Mouse (Mus musculus): Measurements from ENCODE around the gene Sort1. TPM values are rescaled to one million over a fixed set of nuclear protein-coding genes. Genes with fewer than 3 reads are reported as not detected.
A peak's percentile ranks its signal among the peaks of the same experiment; 100 is the strongest.

The Sort1 gene
- polyA plus RNA-seq, 1 experiment, result 32.8 TPM

DNA sequence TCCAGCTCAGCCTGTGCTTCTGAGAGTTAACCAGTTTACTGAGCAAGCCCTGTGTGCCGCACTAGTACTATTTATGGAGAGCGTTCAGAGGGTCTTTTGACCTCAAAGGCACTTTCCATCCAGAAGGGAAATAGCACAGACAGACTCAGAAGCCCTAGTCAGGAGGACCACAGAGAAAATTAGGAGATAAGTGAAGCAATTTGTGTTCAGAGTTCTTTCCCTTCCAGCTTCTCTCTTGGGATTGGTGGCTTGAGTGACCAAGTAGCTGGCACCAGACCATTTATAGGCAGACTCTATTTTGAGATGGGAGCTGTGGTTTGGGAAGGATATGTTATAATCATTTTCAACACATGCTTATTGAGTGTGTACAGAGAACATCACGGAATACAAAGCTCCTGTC, 22.5 kb downstream of the Sort1 start:
- no peaks in the 10 kb centered on the region for H3K36me3 ChIP-seq (ENCODE audit: control insufficient read depth, insufficient read depth, low read length)
- TF ChIP-seq POLR2A (IDR thresholded peaks at IDR 0.05; ENCODE audit: low read depth, low read length) (no peak), CTCF (IDR thresholded peaks at IDR 0.05; ENCODE audit: extremely low read depth, insufficient read length, insufficient replicate concordance, low read depth, low read length) (no peak)
- peaks cover 19% of the 10 kb centered on the region for H3K4me1 ChIP-seq (ENCODE audit: control insufficient read depth, insufficient read depth, insufficient read length, low read length)
- no peaks in the 10 kb centered on the region for H3K27me3 ChIP-seq (ENCODE audit: control insufficient read depth, insufficient read depth, low read length)
- 31% methylated on average over 3 of the region's 3 CpGs for WGBS
- peak overlapping the region; percentile 67 for H3K27ac ChIP-seq (ENCODE audit: insufficient read depth, low read depth, low read length)
- H3K4me3 ChIP-seq (ENCODE audit: low read depth, low read length), result no peak overlapping the region

DNA sequence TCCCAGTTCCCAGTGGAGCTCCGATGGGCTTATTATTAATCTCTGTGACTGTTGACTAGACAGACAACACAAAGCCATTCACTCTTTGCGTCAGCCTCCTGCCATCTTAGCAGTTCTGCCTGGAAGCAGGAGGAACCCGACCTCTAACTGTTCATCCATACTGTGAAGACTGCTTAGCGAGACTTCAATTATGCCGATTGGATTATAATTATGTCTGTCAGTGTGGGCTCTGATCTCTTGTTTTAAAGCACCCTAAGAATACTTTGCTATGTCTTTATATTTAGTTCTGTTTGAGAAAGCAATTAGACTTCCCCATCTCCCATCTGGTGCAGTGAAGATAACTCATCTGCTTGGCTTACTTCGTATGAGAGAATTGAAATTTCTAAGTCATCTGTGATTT, 23.6 kb downstream of the Sort1 start:
- WGBS, result 44% methylated on average over 6 of the region's 6 CpGs
- H3K27ac ChIP-seq (ENCODE audit: insufficient read depth, low read depth, low read length), result peak overlapping the region; percentile 77
- no peaks in the 10 kb centered on the region for H3K36me3 ChIP-seq (ENCODE audit: control insufficient read depth, insufficient read depth, low read length)
- TF ChIP-seq POLR2A (IDR thresholded peaks at IDR 0.05; ENCODE audit: low read depth, low read length) (no peak), CTCF (IDR thresholded peaks at IDR 0.05; ENCODE audit: extremely low read depth, insufficient read length, insufficient replicate concordance, low read depth, low read length) (no peak)
- H3K4me3 ChIP-seq (ENCODE audit: low read depth, low read length), result no peak overlapping the region
- peaks cover 23% of the 10 kb centered on the region for H3K4me1 ChIP-seq (ENCODE audit: control insufficient read depth, insufficient read depth, insufficient read length, low read length)
- H3K27me3 ChIP-seq (ENCODE audit: control insufficient read depth, insufficient read depth, low read length), result no peaks in the 10 kb centered on the region

DNA sequence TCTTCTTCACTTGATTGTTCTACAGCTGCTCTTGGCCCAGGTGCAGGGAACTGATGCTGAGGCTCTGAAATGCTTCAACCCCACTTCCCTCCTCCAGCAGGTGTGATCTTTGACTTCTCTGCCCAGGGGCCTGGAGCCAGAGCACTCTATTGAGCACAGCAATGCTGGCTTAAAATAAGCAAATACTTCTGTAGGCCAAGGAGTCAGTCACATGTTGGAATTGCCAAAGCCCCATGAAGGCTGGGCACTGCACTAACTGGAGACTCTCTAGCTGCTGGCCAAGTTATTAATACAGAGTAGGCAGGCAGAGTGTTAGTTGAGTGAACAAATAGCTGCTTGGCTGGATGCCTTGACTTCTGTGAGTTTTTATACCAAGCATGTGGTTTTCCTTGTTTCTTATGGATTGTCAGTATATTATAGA, 27.0 kb downstream of the Sort1 start:
- Histone ChIP-seq H3K36me3 (ENCODE audit: control insufficient read depth, insufficient read depth, low read length) (no peaks in the 10 kb centered on the region), H3K4me3 (ENCODE audit: low read depth, low read length) (no peak overlapping the region), H3K27ac (ENCODE audit: insufficient read depth, low read depth, low read length) (no peak overlapping the region), H3K27me3 (ENCODE audit: control insufficient read depth, insufficient read depth, low read length) (no peaks in the 10 kb centered on the region), H3K4me1 (ENCODE audit: control insufficient read depth, insufficient read depth, insufficient read length, low read length) (peaks cover 29% of the 10 kb centered on the region)
- TF ChIP-seq CTCF (IDR thresholded peaks at IDR 0.05; ENCODE audit: extremely low read depth, insufficient read length, insufficient replicate concordance, low read depth, low read length) (no peak), POLR2A (IDR thresholded peaks at IDR 0.05; ENCODE audit: low read depth, low read length) (no peak)

DNA sequence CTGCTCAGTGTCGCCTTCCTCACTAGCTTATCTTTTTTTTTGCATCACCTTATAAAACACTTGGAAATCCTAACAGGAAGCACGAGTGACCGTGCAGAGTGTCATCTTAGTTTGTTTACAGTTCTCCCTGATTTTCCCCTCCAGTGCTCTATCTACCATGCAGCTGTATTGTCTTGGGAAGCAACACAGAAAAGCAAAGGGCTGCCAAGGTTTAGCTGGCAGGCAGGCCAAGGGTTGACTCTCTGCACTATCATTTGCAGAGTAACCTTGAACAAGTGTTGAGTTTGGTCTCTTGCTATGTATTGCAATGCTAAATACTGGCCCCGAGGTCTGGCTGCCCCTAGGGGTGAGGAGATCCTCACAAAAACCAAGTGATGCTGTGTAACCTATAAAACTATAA, 27.8 kb downstream of the Sort1 start:
- no peak overlapping the region for H3K4me3 ChIP-seq (ENCODE audit: low read depth, low read length)
- H3K27ac ChIP-seq (ENCODE audit: insufficient read depth, low read depth, low read length), result no peak overlapping the region; the same call in 1 of the 2 replicates
- TF ChIP-seq CTCF (IDR thresholded peaks at IDR 0.05; ENCODE audit: extremely low read depth, insufficient read length, insufficient replicate concordance, low read depth, low read length) (no peak), POLR2A (IDR thresholded peaks at IDR 0.05; ENCODE audit: low read depth, low read length) (no peak)
- no peaks in the 10 kb centered on the region for H3K27me3 ChIP-seq (ENCODE audit: control insufficient read depth, insufficient read depth, low read length)
- H3K4me1 ChIP-seq (ENCODE audit: control insufficient read depth, insufficient read depth, insufficient read length, low read length), result peaks cover 24% of the 10 kb centered on the region
- 30% methylated on average over 4 of the region's 4 CpGs for WGBS
- no peaks in the 10 kb centered on the region for H3K36me3 ChIP-seq (ENCODE audit: control insufficient read depth, insufficient read depth, low read length)

DNA sequence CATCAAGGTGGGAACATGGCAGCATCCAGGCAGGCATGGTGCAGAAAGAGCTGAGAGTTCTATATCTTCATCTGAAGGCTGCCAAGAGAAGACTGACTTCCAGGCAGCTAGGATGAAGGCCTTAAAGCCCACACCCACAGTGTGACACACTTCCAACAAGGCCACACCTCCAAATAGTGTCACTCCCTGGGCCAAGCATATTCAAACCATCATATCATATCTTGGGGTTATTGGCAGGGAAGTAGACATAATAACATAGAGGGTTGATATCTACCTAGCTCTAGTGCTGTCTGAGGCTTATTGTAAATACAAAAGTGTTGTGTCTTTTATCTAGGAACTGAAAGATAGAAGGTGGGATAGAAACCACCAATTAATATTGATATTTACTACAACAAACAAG, 28.5 kb downstream of the Sort1 start:
- Histone ChIP-seq H3K36me3 (ENCODE audit: control insufficient read depth, insufficient read depth, low read length) (no peaks in the 10 kb centered on the region), H3K27me3 (ENCODE audit: control insufficient read depth, insufficient read depth, low read length) (no peaks in the 10 kb centered on the region), H3K27ac (ENCODE audit: insufficient read depth, low read depth, low read length) (no peak overlapping the region), H3K4me3 (ENCODE audit: low read depth, low read length) (no peak overlapping the region), H3K4me1 (ENCODE audit: control insufficient read depth, insufficient read depth, insufficient read length, low read length) (peaks cover 22% of the 10 kb centered on the region)
- no peak for TF ChIP-seq CTCF (IDR thresholded peaks at IDR 0.05; ENCODE audit: extremely low read depth, insufficient read length, insufficient replicate concordance, low read depth, low read length)
- TF ChIP-seq POLR2A (IDR thresholded peaks at IDR 0.05; ENCODE audit: low read depth, low read length), result no peak

DNA sequence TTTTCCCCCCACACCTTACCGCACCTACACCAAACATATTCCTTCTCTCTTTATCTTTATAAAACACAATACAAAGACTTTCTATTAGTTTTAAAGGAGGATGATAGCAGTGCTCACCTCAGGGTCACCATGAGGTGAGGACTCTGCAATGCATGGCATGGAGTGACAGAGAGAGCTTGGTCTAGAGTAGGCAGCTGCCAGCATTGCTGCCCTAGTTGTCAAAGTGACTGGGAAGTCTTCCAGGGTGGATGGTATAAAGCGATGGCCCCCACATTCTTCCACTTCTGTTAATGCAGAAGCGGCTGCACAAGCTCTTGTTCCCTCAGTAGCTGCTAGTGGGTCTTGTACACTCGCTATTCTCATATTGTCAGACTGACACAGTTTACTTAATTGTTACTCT, 29.3 kb downstream of the Sort1 start:
- peak overlapping the region; percentile 60 for H3K27ac ChIP-seq (ENCODE audit: insufficient read depth, low read depth, low read length)
- H3K4me1 ChIP-seq (ENCODE audit: control insufficient read depth, insufficient read depth, insufficient read length, low read length), result peaks cover 15% of the 10 kb centered on the region
- TF ChIP-seq POLR2A (IDR thresholded peaks at IDR 0.05; ENCODE audit: low read depth, low read length) (no peak), CTCF (IDR thresholded peaks at IDR 0.05; ENCODE audit: extremely low read depth, insufficient read length, insufficient replicate concordance, low read depth, low read length) (no peak)
- H3K27me3 ChIP-seq (ENCODE audit: control insufficient read depth, insufficient read depth, low read length), result no peaks in the 10 kb centered on the region
- no peaks in the 10 kb centered on the region for H3K36me3 ChIP-seq (ENCODE audit: control insufficient read depth, insufficient read depth, low read length)
- no peak overlapping the region for H3K4me3 ChIP-seq (ENCODE audit: low read depth, low read length)
- 61% methylated on average over 4 of the region's 4 CpGs for WGBS

DNA sequence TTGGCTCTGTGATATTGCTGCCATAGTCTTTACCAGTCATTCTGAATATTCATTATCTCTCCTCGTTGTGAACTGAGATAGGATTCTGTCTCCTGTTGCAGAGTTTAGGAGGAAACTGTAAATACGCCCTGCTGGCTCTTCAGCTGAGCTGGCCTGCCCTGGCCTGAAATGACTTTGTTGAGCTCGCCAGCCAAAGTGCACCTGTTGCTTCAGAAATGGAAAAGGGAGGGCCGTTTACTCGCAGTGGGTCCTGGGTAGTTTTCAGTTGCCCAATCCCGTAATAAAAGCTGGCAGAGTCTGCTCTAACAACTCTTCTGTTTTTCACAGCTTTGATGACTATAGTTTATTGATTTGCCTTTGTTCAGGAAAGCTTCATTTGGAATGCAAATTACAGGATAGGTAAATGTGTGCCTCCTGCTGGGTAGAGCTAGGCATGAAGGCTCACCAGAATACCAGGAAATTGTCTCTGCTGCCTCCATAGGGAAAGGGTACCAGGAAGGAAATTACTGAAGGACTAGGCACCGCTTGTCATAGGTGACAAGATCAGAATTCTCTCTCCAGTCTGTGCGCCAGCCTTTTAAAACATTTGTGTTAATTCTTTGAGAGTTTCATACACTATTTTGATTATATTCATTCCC, 30.3 kb downstream of the Sort1 start:
- WGBS, result 20% methylated on average over 8 of the region's 8 CpGs
- no peaks in the 10 kb centered on the region for H3K36me3 ChIP-seq (ENCODE audit: control insufficient read depth, insufficient read depth, low read length)
- TF ChIP-seq POLR2A (IDR thresholded peaks at IDR 0.05; ENCODE audit: low read depth, low read length) (no peak), CTCF (IDR thresholded peaks at IDR 0.05; ENCODE audit: extremely low read depth, insufficient read length, insufficient replicate concordance, low read depth, low read length) (no peak)
- no peak overlapping the region for H3K4me3 ChIP-seq (ENCODE audit: low read depth, low read length)
- peak overlapping the region; percentile 60 for H3K27ac ChIP-seq (ENCODE audit: insufficient read depth, low read depth, low read length)
- peaks cover 15% of the 10 kb centered on the region for H3K4me1 ChIP-seq (ENCODE audit: control insufficient read depth, insufficient read depth, insufficient read length, low read length)
- no peaks in the 10 kb centered on the region for H3K27me3 ChIP-seq (ENCODE audit: control insufficient read depth, insufficient read depth, low read length)
